Mouse (Mus musculus) C2C12 (cell line): Measurements from ENCODE around the gene Vps25. TPM values are rescaled to one million over a fixed set of nuclear protein-coding genes. Genes with fewer than 3 reads are reported as not detected.

Source experiments
- H3K27me3 ChIP-seq: one replicate; pipeline ENCODE4 v1.6.1; 2011; ENCODE audit not compliant: control insufficient read depth, insufficient read depth, insufficient read length
- H3K36me3 ChIP-seq: one replicate; pipeline ENCODE4 v1.6.1; 2011; ENCODE audit not compliant: control insufficient read depth, insufficient read depth
- H3K4me3 ChIP-seq: one replicate; pipeline ENCODE4 v1.5.1; 2011; ENCODE audit warnings: mild to moderate bottlenecking, control low read depth; ENCODE audit not compliant: poor library complexity, insufficient read depth, severe bottlenecking
- H3K79me2 ChIP-seq: one replicate; pipeline ENCODE4 v1.6.1; 2011; ENCODE audit not compliant: control insufficient read depth, insufficient read depth
- H3K79me3 ChIP-seq: one replicate; pipeline ENCODE4 v1.6.1; 2011; ENCODE audit warnings: low read depth, control low read depth
- H3ac ChIP-seq: one replicate; pipeline ENCODE3; 2011; ENCODE audit warnings: low read depth; ENCODE audit not compliant: control insufficient read depth, insufficient read length
- CEBPB ChIP-seq: IDR thresholded peaks from one replicate; pipeline ENCODE4 v1.6.1; 2011; ENCODE audit warnings: low read depth, mild to moderate bottlenecking, control low read depth, moderate library complexity
- CTCF ChIP-seq: IDR thresholded peaks from one replicate; pipeline ENCODE4 v1.5.1; 2011; ENCODE audit not compliant: control insufficient read depth, insufficient read depth, insufficient read length
- FOSL1 ChIP-seq: IDR thresholded peaks from one replicate; pipeline ENCODE4 v1.8.0; 2011; ENCODE audit warnings: mild to moderate bottlenecking, low read length; ENCODE audit not compliant: poor library complexity, insufficient read depth, severe bottlenecking
- MAX ChIP-seq: IDR thresholded peaks from one replicate; pipeline ENCODE4 v1.6.1; 2011; ENCODE audit warnings: mild to moderate bottlenecking, control low read depth
- MYOD1 ChIP-seq: IDR thresholded peaks from one replicate; pipeline ENCODE4 v1.6.1; 2011; ENCODE audit warnings: low read depth; ENCODE audit not compliant: control insufficient read depth, insufficient read length
- MYOG ChIP-seq: IDR thresholded peaks from one replicate; pipeline ENCODE4 v1.6.1; 2011; ENCODE audit not compliant: control insufficient read depth, insufficient read length; ENCODE audit errors: extremely low read depth
- USF1 ChIP-seq: IDR thresholded peaks from one replicate; pipeline ENCODE4 v1.6.1; 2011; ENCODE audit warnings: low read depth, mild to moderate bottlenecking, control low read depth, moderate library complexity
- polyA plus RNA-seq: library from polyadenylated mRNA; unstranded; fragments of >200 nt; fragmentation: generic; extraction: Trizol; gene quantifications from one replicate; pipeline ENCODE4 v1.2.1, GENCODE M21; 2012; ENCODE audit warnings: missing spikeins

Gene Vps25
- polyA plus RNA-seq, 1 experiment: 116 TPM

GRCm38 (mm10) chr11:101230061-101230511 is 23.4 kb upstream of the Vps25 start:
- no peak overlapping the region for H3K4me3 ChIP-seq
- H3K79me3 ChIP-seq: no peaks in the 10 kb centered on the region
- TF ChIP-seq FOSL1 (no peak), CTCF (no peak), MYOG (no peak), MAX (no peak), USF1 (no peak)
- H3K36me3 ChIP-seq: no peaks in the 10 kb centered on the region
- no peak overlapping the region for H3ac ChIP-seq
- peaks cover 9% of the 10 kb centered on the region for H3K79me2 ChIP-seq
- H3K27me3 ChIP-seq: no peaks in the 10 kb centered on the region

- H3K79me2 ChIP-seq: peaks cover 4% of the 10 kb centered on the region
- H3K4me3 ChIP-seq: no peak overlapping the region
- H3K27me3 ChIP-seq: no peaks in the 10 kb centered on the region
- TF ChIP-seq MAX (no peak), FOSL1 (no peak), CEBPB (no peak), MYOG (no peak), CTCF (no peak), MYOD1 (no peak), USF1 (peak; percentile 30)
- no peaks in the 10 kb centered on the region for H3K36me3 ChIP-seq
- H3K79me3 ChIP-seq: no peaks in the 10 kb centered on the region
- no peak overlapping the region for H3ac ChIP-seq
Measured at GRCm38 (mm10) chr11:101230526-101230925, 23.0 kb upstream of the Vps25 start.

DNA sequence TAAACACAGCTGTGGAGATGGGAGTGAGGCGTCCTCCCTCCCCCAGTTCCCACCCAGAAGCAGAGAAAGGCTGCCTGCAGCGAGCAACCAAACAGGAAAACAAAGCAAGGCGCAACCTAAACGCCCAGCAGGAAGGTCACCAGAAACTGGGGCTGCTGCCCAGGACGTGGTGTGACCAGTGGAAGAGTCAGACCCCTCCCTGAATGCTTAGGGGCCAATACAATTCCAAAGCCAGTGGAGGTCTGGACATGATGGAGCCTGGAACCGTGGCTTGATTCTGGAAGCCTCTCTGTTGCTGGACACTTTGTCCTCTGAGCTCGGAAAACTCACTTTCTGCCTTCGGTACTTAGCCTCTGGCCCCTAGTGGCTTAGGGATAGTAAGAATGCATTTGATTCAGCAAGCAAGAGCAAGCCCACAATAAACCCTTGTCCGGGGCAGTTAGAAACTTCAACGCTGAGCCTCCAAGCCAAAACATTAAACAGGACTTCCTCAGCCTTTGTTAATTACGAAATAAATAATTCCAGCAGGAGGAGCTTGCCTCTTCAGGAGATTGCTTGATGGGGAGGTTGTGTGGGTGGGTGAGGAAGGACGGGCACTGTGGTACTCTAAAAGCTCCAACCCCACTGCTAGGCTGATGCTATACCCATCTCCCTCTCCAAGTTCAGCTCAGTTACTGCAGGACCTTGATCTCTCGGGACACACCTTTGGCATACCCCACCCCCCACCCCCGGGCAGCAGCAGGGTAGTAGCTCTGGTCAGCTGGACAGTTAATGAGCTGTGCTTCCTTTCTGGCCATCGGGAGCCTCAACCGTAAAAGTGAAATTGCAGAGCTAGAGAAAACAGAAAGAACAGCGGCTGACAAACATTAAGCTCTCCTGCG is 22.3 kb upstream of the Vps25 start:
- Histone ChIP-seq H3K27me3 (no peaks in the 10 kb centered on the region), H3K36me3 (no peaks in the 10 kb centered on the region), H3K79me2 (no peaks in the 10 kb centered on the region), H3ac (no peak overlapping the region), H3K4me3 (no peak overlapping the region), H3K79me3 (no peaks in the 10 kb centered on the region)
- no peak for TF ChIP-seq MYOD1
- TF ChIP-seq USF1: no peak
- no peak for TF ChIP-seq MYOG
- no peak for TF ChIP-seq CEBPB
- no peak for TF ChIP-seq MAX
- TF ChIP-seq CTCF: no peak
- no peak for TF ChIP-seq FOSL1

GRCm38 (mm10) chr11:101232010-101232839 is 21.3 kb upstream of the Vps25 start:
- Histone ChIP-seq H3K79me3 (no peaks in the 10 kb centered on the region), H3K36me3 (no peaks in the 10 kb centered on the region), H3K4me3 (no peak overlapping the region), H3K27me3 (no peaks in the 10 kb centered on the region), H3K79me2 (no peaks in the 10 kb centered on the region), H3ac (no peak overlapping the region)
- TF ChIP-seq MYOD1 (no peak), USF1 (no peak), FOSL1 (no peak), MYOG (no peak), CEBPB (no peak), CTCF (no peak), MAX (no peak)

GRCm38 (mm10) chr11:101233240-101233639 is 20.3 kb upstream of the Vps25 start:
- Histone ChIP-seq H3K79me2 (no peaks in the 10 kb centered on the region), H3K4me3 (no peak overlapping the region), H3K27me3 (no peaks in the 10 kb centered on the region), H3ac (no peak overlapping the region), H3K79me3 (no peaks in the 10 kb centered on the region), H3K36me3 (no peaks in the 10 kb centered on the region)
- TF ChIP-seq FOSL1 (no peak), MYOG (no peak), MYOD1 (no peak), MAX (no peak), CEBPB (no peak), CTCF (no peak)
